Mouse (Mus musculus) olfactory bulb, adult 2 months (tissue): ENCODE measurements around the gene 2810459M11Rik. TPM values are rescaled to one million over a fixed set of nuclear protein-coding genes. Genes with fewer than 3 reads are reported as not detected.

Source experiments
- H3K27ac ChIP-seq: fragments of 200-500 bp; 2 replicates; pipeline ENCODE4 v1.5.1; 2012; ENCODE audit warnings: low read depth, low read length; ENCODE audit not compliant: insufficient read depth
- H3K4me1 ChIP-seq: fragments of 200-500 bp; 2 replicates; pipeline ENCODE4 v1.6.1; 2012; ENCODE audit warnings: low read length; ENCODE audit not compliant: control insufficient read depth, insufficient read depth
- H3K4me3 ChIP-seq: fragments of 200-500 bp; 2 replicates; pipeline ENCODE4 v1.5.1; 2012; ENCODE audit warnings: mild to moderate bottlenecking, low read depth, low read length, moderate library complexity; ENCODE audit not compliant: insufficient read depth
- CTCF ChIP-seq: fragments of 200-500 bp; IDR thresholded peaks from 2 replicates; pipeline ENCODE4 v1.5.1; 2012; ENCODE audit warnings: low read depth, mild to moderate bottlenecking, low read length, moderate library complexity; ENCODE audit not compliant: insufficient read depth
- POLR2A ChIP-seq: fragments of 200-500 bp; IDR thresholded peaks from 2 replicates; pipeline ENCODE4 v1.6.1; 2012; ENCODE audit warnings: mild to moderate bottlenecking, low read depth, low read length, moderate library complexity; ENCODE audit not compliant: insufficient read depth
- WGBS: fragments of 180-500 bp; shearing (Covaris S2); methylation state at CpG from one replicate; pipeline ENCODE4 v1.1.7; 2018; 5-methylcytosine and 5-hydroxymethylcytosine counted together
- polyA plus RNA-seq: library from polyadenylated mRNA; stranded (reverse); fragments of >200 nt; gene quantifications from 2 replicates; pipeline ENCODE4 v1.2.4, GENCODE M21; 2012; ENCODE audit warnings: low replicate concordance; ENCODE audit not compliant: missing spikeins, insufficient read depth, insufficient read length

Gene 2810459M11Rik
- polyA plus RNA-seq, 1 experiment, result not detected

DNA sequence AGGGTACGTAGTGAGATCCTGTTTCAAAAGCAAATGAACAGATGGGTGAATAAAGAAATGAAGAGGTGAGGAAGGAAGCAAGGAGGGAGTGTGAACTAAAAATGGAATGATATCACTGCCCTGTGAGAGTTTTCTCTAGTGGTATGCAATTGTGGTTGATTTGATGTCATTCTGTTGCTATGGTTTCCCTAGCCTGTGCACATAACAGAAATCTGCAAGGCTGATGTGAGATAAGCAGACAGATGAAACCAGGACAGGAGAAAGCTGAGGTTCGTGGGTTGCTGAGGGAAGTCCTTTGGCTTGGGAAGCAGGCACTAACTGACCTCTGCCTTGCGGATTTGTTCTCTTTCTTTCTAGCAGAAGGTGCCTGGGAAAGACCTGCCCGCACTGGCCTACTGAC is 2.6 kb downstream of the 2810459M11Rik start:
- Histone ChIP-seq H3K4me3 (no peak overlapping the region), H3K27ac (no peak overlapping the region), H3K4me1 (peaks cover 14% of the 10 kb centered on the region)
- TF ChIP-seq POLR2A (no peak), CTCF (no peak)
- 80% methylated on average over 4 of the region's 4 CpGs for WGBS

DNA sequence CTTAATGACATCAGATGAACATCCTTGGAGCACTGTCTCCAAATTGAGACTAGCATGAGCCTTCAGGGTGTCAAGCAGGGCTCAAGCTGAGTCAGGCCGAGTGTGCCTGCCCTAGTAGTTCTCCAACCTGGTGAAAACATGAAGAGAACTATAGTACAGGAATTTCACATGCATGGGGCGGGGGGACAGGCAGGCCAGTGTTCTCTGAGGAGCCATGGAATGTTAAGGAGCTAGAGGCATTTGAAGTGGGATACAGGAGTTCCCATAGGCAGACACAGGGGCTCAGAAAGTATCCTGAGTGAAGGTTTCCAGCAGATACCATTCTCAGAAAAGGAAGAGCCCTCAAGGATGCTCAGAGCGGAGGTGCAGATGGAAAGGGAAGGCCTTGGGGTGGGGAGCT is 3.1 kb downstream of the 2810459M11Rik start:
- WGBS, result 89% methylated on average over 3 of the region's 3 CpGs
- TF ChIP-seq POLR2A, result no peak
- TF ChIP-seq CTCF, result no peak
- H3K4me1 ChIP-seq, result peaks cover 15% of the 10 kb centered on the region
- H3K27ac ChIP-seq, result no peak overlapping the region
- no peak overlapping the region for H3K4me3 ChIP-seq

DNA sequence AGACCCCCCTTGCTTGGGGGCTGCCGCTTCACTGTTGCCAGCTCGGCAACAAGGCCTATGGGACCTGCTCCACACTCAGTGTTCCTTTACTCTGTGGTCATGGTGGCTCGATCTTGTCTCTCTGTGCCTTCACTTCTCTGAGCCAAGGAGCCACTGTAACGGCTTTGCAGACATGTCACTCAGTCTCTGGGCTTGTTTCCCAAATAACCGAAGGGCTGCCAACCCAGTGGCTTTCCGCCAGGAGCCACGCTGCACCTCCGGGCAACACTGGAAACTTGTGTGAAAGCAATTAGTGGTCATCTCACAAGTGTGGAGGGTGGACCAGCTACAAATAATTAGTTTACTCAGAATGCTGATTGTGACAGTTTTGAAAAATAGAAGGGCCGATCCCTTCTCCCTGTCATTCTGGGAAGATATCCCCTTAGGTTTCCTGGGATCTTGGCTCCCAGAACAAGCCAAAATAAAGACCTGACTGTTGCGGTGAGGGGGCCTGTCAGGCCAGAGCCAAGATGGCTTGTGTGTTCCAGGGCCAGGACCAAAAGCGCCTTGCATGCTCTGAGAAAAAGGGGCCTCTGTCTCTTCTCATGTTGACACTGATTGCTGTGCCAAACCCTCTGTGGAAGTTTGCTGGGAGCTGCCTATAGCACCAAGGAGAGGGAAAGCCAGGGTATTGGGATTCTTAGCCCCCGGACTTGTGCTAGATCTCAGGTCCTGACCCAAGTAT is 7.7 kb downstream of the 2810459M11Rik start:
- H3K27ac ChIP-seq, result no peak overlapping the region
- H3K4me3 ChIP-seq, result no peak overlapping the region
- 55% methylated on average over 12 of the region's 12 CpGs for WGBS
- TF ChIP-seq POLR2A (no peak), CTCF (no peak)
- H3K4me1 ChIP-seq, result peaks cover 5% of the 10 kb centered on the region

DNA sequence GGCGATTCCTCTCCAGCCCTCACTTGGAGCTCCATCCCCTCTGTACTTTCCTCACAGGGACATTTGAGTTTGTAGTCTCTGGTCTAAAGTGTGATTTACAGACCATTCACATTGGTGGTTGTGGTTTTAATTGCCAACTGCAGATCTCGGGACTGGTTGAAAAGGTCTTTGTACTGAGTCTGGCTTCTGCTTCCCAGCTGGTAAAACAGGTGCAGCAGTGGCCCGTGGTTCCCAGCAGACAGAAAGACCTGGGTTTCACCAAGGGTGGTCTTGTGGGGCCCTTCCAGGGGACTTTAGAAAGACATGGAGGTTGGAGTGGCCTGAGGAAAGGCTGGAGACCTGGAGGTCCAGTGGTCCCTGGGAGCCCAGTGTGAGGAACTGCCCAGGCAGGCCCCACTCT is 9.3 kb downstream of the 2810459M11Rik start:
- TF ChIP-seq POLR2A (no peak), CTCF (no peak)
- Histone ChIP-seq H3K4me3 (no peak overlapping the region), H3K27ac (no peak overlapping the region), H3K4me1 (peaks cover 7% of the 10 kb centered on the region)
- 40% methylated on average over 3 of the region's 3 CpGs for WGBS

DNA sequence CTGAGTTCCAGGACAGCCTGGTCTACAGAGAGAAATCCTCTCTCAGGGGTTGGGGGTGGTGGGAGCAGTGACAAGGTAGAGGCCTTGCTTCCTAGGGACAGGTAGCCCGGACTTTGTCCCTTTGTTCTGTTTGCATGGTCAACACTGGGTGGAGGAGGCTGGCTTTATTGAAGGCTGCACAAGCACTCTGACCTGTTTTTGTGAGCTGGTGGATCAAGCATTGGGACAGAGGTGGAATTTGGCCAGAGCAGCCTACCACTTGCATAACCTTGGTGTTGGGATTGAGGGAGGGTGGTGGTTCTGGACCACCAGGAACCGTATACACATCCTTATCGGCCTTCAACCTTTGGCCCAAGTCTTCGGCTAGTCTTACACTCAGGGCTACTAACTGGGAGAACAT is 10.6 kb downstream of the 2810459M11Rik start:
- no peak overlapping the region for H3K4me3 ChIP-seq
- no peak overlapping the region for H3K27ac ChIP-seq
- no peak for TF ChIP-seq CTCF
- TF ChIP-seq POLR2A, result no peak
- WGBS, result 97% methylated on average over 4 of the region's 4 CpGs
- H3K4me1 ChIP-seq, result peaks cover 7% of the 10 kb centered on the region

DNA sequence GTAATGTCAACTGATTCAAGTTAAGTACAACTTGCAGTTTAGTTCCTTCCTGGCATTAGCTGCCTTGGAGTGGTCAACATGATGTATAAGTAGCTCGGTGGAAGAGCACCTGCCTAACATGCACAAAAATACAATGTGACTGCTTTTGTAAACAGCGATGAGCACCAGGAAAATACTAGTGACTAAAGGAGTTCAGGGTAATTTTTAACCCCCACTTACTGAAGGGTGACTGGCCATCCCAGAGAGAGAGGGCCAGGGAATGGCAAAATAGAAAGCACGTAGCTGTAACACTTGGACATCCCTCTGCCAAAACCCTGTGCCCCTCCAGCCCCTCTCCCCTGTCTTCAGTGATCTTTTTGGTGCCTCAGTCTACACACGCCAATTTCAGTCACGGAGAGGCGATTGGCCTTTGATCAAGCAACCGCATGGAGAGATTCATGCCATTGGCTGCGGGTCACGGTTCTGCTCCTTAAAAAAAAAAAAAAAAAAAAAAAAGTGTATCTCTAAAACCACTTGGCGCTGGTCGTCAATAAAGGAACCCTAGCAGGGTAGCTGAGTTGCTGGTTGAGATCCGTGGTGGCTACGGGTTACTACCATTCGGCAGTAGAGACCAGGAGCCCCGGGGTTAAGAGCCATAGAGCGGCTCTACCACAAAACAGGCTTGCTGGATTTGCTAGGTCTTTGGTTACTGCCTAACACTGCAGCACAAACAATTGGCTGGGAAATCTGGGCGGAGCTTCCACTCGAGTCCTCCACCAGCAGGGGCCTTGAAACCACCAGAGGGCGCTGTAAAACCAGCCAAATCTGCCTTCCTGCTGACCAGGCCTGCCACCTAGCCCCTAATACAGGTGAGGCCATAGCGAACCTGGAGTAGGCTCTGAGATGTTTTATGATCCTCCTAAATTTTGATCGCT is 13.4 kb downstream of the 2810459M11Rik start:
- WGBS, result 8% methylated on average over 21 of the region's 21 CpGs
- TF ChIP-seq CTCF (peak; percentile 92), POLR2A (0 out of 2 replicates have a peak, but pooled peaks have one; percentile 47)
- Histone ChIP-seq H3K4me3 (peak overlapping the region; percentile 42), H3K4me1 (peaks cover 2% of the 10 kb centered on the region; the same call in 1 of the 2 replicates), H3K27ac (peak overlapping the region; percentile 53)

- Histone ChIP-seq H3K4me3 (no peak overlapping the region), H3K27ac (no peak overlapping the region), H3K4me1 (peaks cover 2% of the 10 kb centered on the region; the same call in 1 of the 2 replicates)
- TF ChIP-seq CTCF, result no peak
- no peak for TF ChIP-seq POLR2A
- WGBS, result 78% methylated on average over 6 of the region's 6 CpGs
These were observed 16.9 kb downstream of the 2810459M11Rik start for GRCm38 (mm10) chr1:86062523-86062922.

- TF ChIP-seq CTCF (no peak), POLR2A (peak; percentile 56; the same call in 1 of the 2 replicates)
- Histone ChIP-seq H3K4me3 (peak within 1 kb of the TSS; percentile 87), H3K27ac (peak within 1 kb of the TSS; percentile 97), H3K4me1 (no peaks in the 10 kb centered on the region)
- under 1% methylated on average over 47 of the region's 47 CpGs for WGBS
These were observed 18.8 kb downstream of the 2810459M11Rik start, which contains the start of gene Psmd1 for GRCm38 (mm10) chr1:86064271-86064991. TSS of gene Psmd1 (plus strand) at chr1:86064387.
